Comparison of ENCODE assay signal across 8 mouse cellular contexts in the genomic region with DNA sequence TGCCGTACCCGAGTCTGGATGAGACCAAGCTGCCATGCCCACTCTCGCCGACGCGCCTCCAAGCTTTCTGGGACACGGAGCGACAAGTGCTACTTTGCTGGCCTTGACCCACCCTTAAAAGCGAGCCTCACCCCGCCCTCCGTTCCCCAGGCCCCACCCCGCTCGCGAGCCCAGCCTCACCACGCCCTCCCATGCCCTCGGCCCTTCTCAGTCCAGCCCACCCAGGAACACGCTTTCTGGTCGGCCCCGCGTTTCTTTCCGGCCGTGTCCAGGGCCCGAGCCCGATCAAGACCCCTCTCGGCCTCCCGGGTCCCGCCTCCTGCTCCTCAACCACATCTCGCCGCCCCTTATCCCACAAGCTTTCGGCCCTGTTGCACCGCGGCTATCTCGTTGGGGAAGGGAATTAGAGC. TPM values are rescaled to one million over a fixed set of nuclear protein-coding genes. Genes with fewer than 3 reads are reported as not detected.
DNase-seq lines count a peak whose midpoint lies in the region; ATAC-seq lines count a peak whose summit lies in the region.

No protein-coding gene starts in this region.

- peak overlapping the region; percentile 98 for H3K27ac ChIP-seq in intestine, embryonic 15.5 days
- peak overlapping the region; percentile 94 for H3K27ac ChIP-seq in midbrain, embryonic 16.5 days (ENCODE audit: low read length)

- under 1% methylated on average over 33 of the region's 33 CpGs for WGBS in intestine, embryonic 15.5 days
- WGBS in midbrain, embryonic 16.5 days, result under 1% methylated on average over 32 of the region's 33 CpGs

- H3K9me3 ChIP-seq in intestine, embryonic 15.5 days, result no peaks in the 10 kb centered on the region
- no peaks in the 10 kb centered on the region for H3K9me3 ChIP-seq in midbrain, embryonic 16.5 days (replicated peaks; ENCODE audit: control insufficient read depth, low read length, poor library complexity, severe bottlenecking)

- peaks cover 42% of the 10 kb centered on the region for H3K4me1 ChIP-seq in intestine, embryonic 15.5 days (replicated peaks)
- H3K4me1 ChIP-seq in midbrain, embryonic 16.5 days (ENCODE audit: control insufficient read depth, insufficient read depth, low read length), result peaks cover 48% of the 10 kb centered on the region

- no peaks in the 10 kb centered on the region for H3K27me3 ChIP-seq in intestine, embryonic 15.5 days (replicated peaks)
- no peaks in the 10 kb centered on the region for H3K27me3 ChIP-seq in midbrain, embryonic 16.5 days (ENCODE audit: control insufficient read depth, insufficient read depth, low read depth, low read length)

- peak overlapping the region; percentile 75 for H3K4me2 ChIP-seq in intestine, embryonic 15.5 days (replicated peaks)
- H3K4me2 ChIP-seq in midbrain, embryonic 16.5 days (ENCODE audit: low read length), result peak overlapping the region; percentile 91

- peaks cover 12% of the 10 kb centered on the region; the same call in 1 of the 2 replicates for H3K36me3 ChIP-seq in intestine, embryonic 15.5 days
- H3K36me3 ChIP-seq in midbrain, embryonic 16.5 days (ENCODE audit: control insufficient read depth, insufficient read depth, low read length), result peaks cover 2% of the 10 kb centered on the region; the same call in 1 of the 2 replicates

- peak; percentile 81 to 87 for DNase-seq in cerebellum, postnatal 10 days
- DNase-seq in embryo, embryonic 11 days, result peak; percentile 88
- peak; percentile 87 to 90 for DNase-seq in gastrocnemius, postnatal 36 days
- peak; percentile 96 for DNase-seq in liver
- peak; percentile 81 to 83 for DNase-seq in spleen, postnatal 14 days (ENCODE audit: low spot score in 2 of 2)

- intact Hi-C loops in gastrocnemius, postnatal 36 days (cut with DNase I), result no loop called here

- ATAC-seq in cerebellum, adult (ENCODE audit: insufficient number of reproducible peaks, low FRiP score, low TSS enrichment), result no peak
- ATAC-seq in intestine, embryonic 15.5 days, result peak; percentile 84
- peak; percentile 32 for ATAC-seq in midbrain, embryonic 16.5 days

- H3K4me3 ChIP-seq in intestine, embryonic 15.5 days (replicated peaks), result peak overlapping the region; percentile 81
- peak overlapping the region; percentile 93 for H3K4me3 ChIP-seq in midbrain, embryonic 16.5 days (ENCODE audit: low read depth, low read length)

- peak overlapping the region; percentile 92 for H3K9ac ChIP-seq in intestine, embryonic 15.5 days
- H3K9ac ChIP-seq in midbrain, embryonic 16.5 days (ENCODE audit: low read depth, low read length), result peak overlapping the region; percentile 89

RNA-seq across cellular contexts. Expression of a gene that starts 0.4 kb away (rescaled TPM):
- 100 to 1,000 TPM; 374 to 411 TPM for total RNA-seq in gastrocnemius, postnatal 36 days (2021)
- polyA plus RNA-seq in intestine, embryonic 15.5 days (2015; fragmentation: Nextera tagmentation; extraction: Ambion mirVana), result 50.4 and 52.6 TPM in 2 replicates
- 79.1 and 81.8 TPM in 2 replicates for polyA plus RNA-seq in midbrain, embryonic 16.5 days (2015; fragmentation: Nextera tagmentation; extraction: Ambion mirVana)

RNA-seq across cellular contexts. Expression of a gene that starts 20.3 kb away (rescaled TPM):
- 10 to 100 TPM; 23.1 to 23.6 TPM for total RNA-seq in gastrocnemius, postnatal 36 days (2021)
- 93.5 and 94.6 TPM in 2 replicates for polyA plus RNA-seq in intestine, embryonic 15.5 days (2015; fragmentation: Nextera tagmentation; extraction: Ambion mirVana)
- 14.8 and 16.3 TPM in 2 replicates for polyA plus RNA-seq in midbrain, embryonic 16.5 days (2015; fragmentation: Nextera tagmentation; extraction: Ambion mirVana)

RNA-seq across cellular contexts. Expression of a gene that starts 40.5 kb away (rescaled TPM):
- 10 to 100 TPM; 33.3 to 34.3 TPM for total RNA-seq in gastrocnemius, postnatal 36 days (2021)
- 92.8 and 101 TPM in 2 replicates for polyA plus RNA-seq in intestine, embryonic 15.5 days (2015; fragmentation: Nextera tagmentation; extraction: Ambion mirVana)
- polyA plus RNA-seq in midbrain, embryonic 16.5 days (2015; fragmentation: Nextera tagmentation; extraction: Ambion mirVana), result 56.2 and 66.3 TPM in 2 replicates

RNA-seq across cellular contexts. Expression of a gene that starts 52.0 kb away (rescaled TPM):
- 10 to 100 TPM; 10.0 to 10.3 TPM for total RNA-seq in gastrocnemius, postnatal 36 days (2021)
- 14.4 and 14.6 TPM in 2 replicates for polyA plus RNA-seq in intestine, embryonic 15.5 days (2015; fragmentation: Nextera tagmentation; extraction: Ambion mirVana)
- polyA plus RNA-seq in midbrain, embryonic 16.5 days (2015; fragmentation: Nextera tagmentation; extraction: Ambion mirVana), result 46.7 TPM in 2 replicates
